Mouse (Mus musculus) liver, embryonic 11.5 days (tissue): ENCODE data around the gene Gskip. TPM values are rescaled to one million over a fixed set of nuclear protein-coding genes. Genes with fewer than 3 reads are reported as not detected.
A peak's percentile ranks its signal among the peaks of the same experiment; 100 is the strongest.

ENCODE experiments used
- ATAC-seq: fragments of 200-750 bp; cut with Nextera tagmentation; replicated peaks from 2 replicates; pipeline ENCODE4 v1.8.0; 2017; ENCODE audit warnings: moderate number of reproducible peaks, mild to moderate bottlenecking, moderate TSS enrichment, moderate library complexity; ENCODE audit not compliant: low FRiP score
- DNase-seq: peaks from one replicate; pipeline ENCODE4 v3.0.0-alpha.2; 2017; ENCODE audit warnings: low spot score
- H3K27ac ChIP-seq: fragments of 300-500 bp; sonication (generic); 2 replicates; pipeline ENCODE4 v1.5.1; 2014; ENCODE audit warnings: mild to moderate bottlenecking, low read depth, low read length, control low read depth
- H3K27me3 ChIP-seq: fragments of 300-500 bp; sonication (generic); replicated peaks from 2 replicates; pipeline ENCODE4 v1.6.1; 2014; ENCODE audit warnings: low read length, mixed read lengths; ENCODE audit not compliant: control insufficient read depth, insufficient read depth
- H3K36me3 ChIP-seq: fragments of 300-500 bp; sonication (generic); 2 replicates; pipeline ENCODE4 v1.6.1; 2014; ENCODE audit warnings: mild to moderate bottlenecking, low read length, moderate library complexity, mixed read lengths; ENCODE audit not compliant: control insufficient read depth, insufficient read depth
- H3K4me1 ChIP-seq: fragments of 300-500 bp; sonication (generic); replicated peaks from 2 replicates; pipeline ENCODE4 v1.6.1; 2014; ENCODE audit warnings: low read length, mixed read lengths; ENCODE audit not compliant: control insufficient read depth, insufficient read depth
- H3K4me2 ChIP-seq: fragments of 300-500 bp; sonication (generic); 2 replicates; pipeline ENCODE4 v1.6.1; 2014; ENCODE audit warnings: mild to moderate bottlenecking, control low read depth, moderate library complexity
- H3K4me3 ChIP-seq: fragments of 300-500 bp; sonication (generic); 2 replicates; pipeline ENCODE4 v1.5.1; 2014; ENCODE audit warnings: low read depth, low read length, control low read depth
- H3K9ac ChIP-seq: fragments of 300-500 bp; sonication (generic); 2 replicates; pipeline ENCODE4 v1.6.1; 2014; ENCODE audit warnings: low read depth, low read length, control low read depth
- H3K9me3 ChIP-seq: fragments of 300-500 bp; sonication (generic); 2 replicates; pipeline ENCODE4 v1.6.1; 2016; ENCODE audit warnings: low read length, inconsistent platforms, mixed read lengths; ENCODE audit not compliant: control insufficient read depth
- WGBS: fragments of 180-500 bp; shearing (Covaris S2); extraction: QIAGEN DNeasy Blood & Tissue Kit; methylation state at CpG from one replicate; pipeline ENCODE4 v1.1.7; 2014; 5-methylcytosine and 5-hydroxymethylcytosine counted together
- polyA plus RNA-seq: library from polyadenylated mRNA; unstranded; fragments of >200 nt; fragmentation: Nextera tagmentation; extraction: Ambion mirVana; gene quantifications from 2 replicates; pipeline ENCODE4 v1.2.1, GENCODE M21; 2014

Gskip gene
- polyA plus RNA-seq, 1 experiment from 2014 or later = 27.5 TPM

DNA sequence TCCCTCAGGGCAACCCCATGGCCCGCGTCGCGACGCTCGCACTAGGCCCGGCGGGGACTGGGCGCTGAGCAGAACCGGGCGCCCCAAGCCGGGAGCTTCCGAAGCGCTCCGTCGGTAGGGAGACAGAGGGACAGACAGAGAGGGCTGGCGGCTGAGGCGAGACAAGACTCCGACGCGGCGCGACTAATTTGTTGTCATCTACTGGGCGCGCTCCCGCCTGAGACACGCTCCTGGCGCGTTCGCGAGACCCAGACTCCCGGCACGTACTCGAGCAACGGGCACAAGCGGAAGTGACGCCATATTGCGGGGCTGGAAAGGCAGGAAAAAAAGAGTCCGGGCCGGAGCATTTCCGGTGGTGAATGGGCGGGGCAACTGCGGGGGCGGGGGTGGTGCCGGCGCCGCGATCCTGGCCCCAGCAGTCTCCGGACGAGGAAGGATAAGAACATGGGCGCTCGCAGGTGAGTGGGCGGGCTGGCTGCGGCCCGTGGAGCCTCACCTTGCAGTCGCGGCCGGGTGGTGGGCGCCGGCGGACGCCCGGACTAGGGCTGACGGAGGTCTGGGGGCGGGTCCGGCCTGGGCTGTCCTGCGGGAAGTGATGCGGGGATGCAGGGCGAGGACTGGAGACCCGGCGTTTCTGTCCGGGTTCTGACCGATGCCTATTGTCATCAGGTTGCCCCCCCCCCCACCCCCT, 517 bp downstream of the Gskip start, which contains the start of gene Atg2b:
Atg2b (minus strand) TSS at position 211 of the 691 bp plus-strand sequence.
- Histone ChIP-seq H3K4me3 (peak within 1 kb of the TSS; percentile 98), H3K27ac (peak within 1 kb of the TSS; percentile 82), H3K4me2 (peak within 1 kb of the TSS; percentile 80), H3K9ac (peak within 1 kb of the TSS; percentile 98), H3K9me3 (no peaks in the 10 kb centered on the region), H3K27me3 (no peaks in the 10 kb centered on the region), H3K36me3 (0 out of 2 replicates have a peak, but pooled peaks cover 4% of the 10 kb centered on the region), H3K4me1 (peaks cover 21% of the 10 kb centered on the region; the same call in 1 of the 2 replicates)
- WGBS = under 1% methylated on average over 73 of the region's 73 CpGs
- ATAC-seq (peak; percentile 88), DNase-seq (peak; percentile 97)

DNA sequence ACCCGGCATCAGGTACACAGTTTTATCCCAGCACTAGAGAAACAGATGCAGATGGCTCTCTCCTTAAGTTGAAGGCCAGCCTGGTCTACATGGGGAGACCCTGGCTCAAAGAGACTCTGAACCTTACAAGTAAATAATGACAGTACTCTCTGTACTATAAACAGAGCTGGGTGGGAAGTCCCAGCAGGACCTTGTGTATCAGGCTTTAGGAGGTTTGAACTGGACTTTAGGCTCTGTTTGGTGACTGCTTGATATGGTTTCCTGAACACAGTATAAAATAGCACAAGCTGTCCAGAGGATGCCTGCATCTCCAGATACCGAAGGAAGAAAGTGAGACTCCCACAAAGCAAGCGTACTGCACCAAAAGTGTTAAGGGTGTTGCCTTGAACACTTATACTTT, 2.2 kb downstream of the Gskip start:
- DNase-seq (no peak), ATAC-seq (no peak)
- WGBS = 86% methylated on average over 3 of the region's 3 CpGs
- H3K27me3 ChIP-seq = no peaks in the 10 kb centered on the region
- H3K9me3 ChIP-seq = no peaks in the 10 kb centered on the region
- peaks cover 21% of the 10 kb centered on the region; the same call in 1 of the 2 replicates for H3K4me1 ChIP-seq
- peak overlapping the region; percentile 98 for H3K4me3 ChIP-seq
- H3K4me2 ChIP-seq = peak overlapping the region; percentile 80
- no peak overlapping the region; the same call in 1 of the 2 replicates for H3K27ac ChIP-seq
- H3K9ac ChIP-seq = no peak overlapping the region
- 0 out of 2 replicates have a peak, but pooled peaks cover 4% of the 10 kb centered on the region for H3K36me3 ChIP-seq

DNA sequence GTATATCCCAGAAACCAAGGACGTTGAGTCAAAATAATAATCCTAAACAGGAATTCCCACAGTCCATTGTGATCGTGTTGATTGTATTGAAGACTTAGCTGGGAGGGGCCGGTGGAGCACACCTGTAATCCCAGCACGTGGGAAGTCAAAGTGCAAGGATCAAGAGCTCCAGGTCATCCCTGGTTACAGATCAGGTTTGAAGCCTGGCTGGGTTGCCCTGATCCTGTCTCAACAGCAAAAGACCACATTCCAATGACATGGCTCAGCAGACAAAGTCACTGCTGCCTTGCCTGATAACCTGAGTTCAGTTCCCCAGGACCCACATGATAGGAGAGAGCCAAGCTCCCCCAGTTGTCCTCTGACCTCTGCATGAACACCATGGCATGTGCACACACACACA, 2.8 kb downstream of the Gskip start:
- Histone ChIP-seq H3K4me3 (no peak overlapping the region), H3K9ac (no peak overlapping the region), H3K36me3 (0 out of 2 replicates have a peak, but pooled peaks cover 4% of the 10 kb centered on the region), H3K4me1 (peaks cover 21% of the 10 kb centered on the region; the same call in 1 of the 2 replicates), H3K4me2 (no peak overlapping the region), H3K27me3 (no peaks in the 10 kb centered on the region), H3K9me3 (no peaks in the 10 kb centered on the region), H3K27ac (no peak overlapping the region)
- 83% methylated on average over 4 of the region's 4 CpGs for WGBS
- DNase-seq (no peak), ATAC-seq (no peak)

DNA sequence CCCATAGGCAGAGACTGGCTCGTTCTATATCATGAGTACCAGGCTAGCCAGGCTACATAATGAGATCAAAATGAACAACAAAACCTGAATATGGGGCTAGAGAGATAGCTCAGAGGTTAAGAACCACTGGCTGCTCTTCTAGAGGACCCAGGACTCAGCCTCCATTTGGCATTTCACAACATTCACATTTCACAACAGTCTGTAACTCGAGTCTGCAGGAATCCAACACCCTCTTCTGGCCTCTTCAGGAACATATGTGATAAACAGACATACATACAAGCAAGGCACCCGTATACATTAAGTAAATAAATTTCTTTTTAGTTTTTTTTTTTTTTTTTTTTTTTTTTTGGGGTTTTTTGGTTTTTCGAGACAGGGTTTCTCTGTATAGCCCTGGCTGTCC, 3.9 kb downstream of the Gskip start:
- peaks cover 4% of the 10 kb centered on the region; the same call in 1 of the 2 replicates for H3K36me3 ChIP-seq
- peaks cover 14% of the 10 kb centered on the region; the same call in 1 of the 2 replicates for H3K4me1 ChIP-seq
- H3K27ac ChIP-seq = no peak overlapping the region
- H3K4me2 ChIP-seq = no peak overlapping the region
- WGBS = 89% methylated on average over 4 of the region's 4 CpGs
- H3K9me3 ChIP-seq = no peaks in the 10 kb centered on the region
- no peak for ATAC-seq
- no peak overlapping the region for H3K9ac ChIP-seq
- no peaks in the 10 kb centered on the region for H3K27me3 ChIP-seq
- DNase-seq = no peak
- H3K4me3 ChIP-seq = no peak overlapping the region

DNA sequence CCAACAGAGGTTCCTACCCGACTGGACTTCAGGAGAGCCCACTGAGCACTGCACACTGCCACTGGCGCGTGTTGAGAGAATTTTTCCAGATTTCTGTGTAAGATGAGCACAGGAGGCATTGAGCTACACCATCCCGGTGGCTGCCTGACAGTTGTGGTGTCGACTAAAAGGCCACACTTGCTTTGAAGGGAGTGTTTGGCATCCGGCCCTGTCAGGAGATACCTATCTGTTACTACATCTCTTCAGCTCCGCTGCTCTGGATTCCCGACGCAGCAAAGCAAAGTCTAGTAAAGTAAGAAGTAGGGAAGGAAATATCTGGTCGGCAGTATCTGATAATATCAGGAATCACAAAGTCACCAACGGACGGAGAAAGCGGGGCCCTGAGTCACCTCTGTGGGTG, 4.8 kb downstream of the Gskip start:
- H3K36me3 ChIP-seq = peaks cover 7% of the 10 kb centered on the region; the same call in 1 of the 2 replicates
- H3K4me1 ChIP-seq = peaks cover 13% of the 10 kb centered on the region; the same call in 1 of the 2 replicates
- H3K27ac ChIP-seq = no peak overlapping the region
- WGBS = 84% methylated on average over 13 of the region's 13 CpGs
- H3K27me3 ChIP-seq = no peaks in the 10 kb centered on the region
- no peaks in the 10 kb centered on the region for H3K9me3 ChIP-seq
- H3K4me2 ChIP-seq = no peak overlapping the region
- DNase-seq = no peak
- no peak for ATAC-seq
- H3K9ac ChIP-seq = no peak overlapping the region
- H3K4me3 ChIP-seq = no peak overlapping the region

DNA sequence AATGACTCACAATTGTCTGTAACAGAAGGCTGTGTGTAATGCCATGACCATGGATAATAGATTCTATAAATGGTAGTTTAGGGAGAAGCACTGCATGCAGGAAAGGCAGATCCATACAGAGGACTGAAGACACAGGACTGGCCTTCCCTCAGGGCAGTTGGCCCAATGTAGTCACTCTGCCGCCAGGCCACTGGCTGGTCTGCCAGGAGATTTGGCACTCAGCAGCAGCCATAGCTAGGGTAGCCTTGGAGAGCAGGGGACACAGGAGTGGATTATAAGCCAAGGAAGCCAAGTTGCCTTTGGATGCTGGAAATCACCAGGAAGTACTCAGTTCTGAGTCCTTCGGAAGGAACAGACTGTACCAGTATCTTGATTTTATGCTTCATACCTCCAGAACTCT, 9.4 kb downstream of the Gskip start:
- DNase-seq = no peak
- H3K4me1 ChIP-seq = 0 out of 2 replicates have a peak, but pooled peaks cover 2% of the 10 kb centered on the region
- H3K9ac ChIP-seq = no peak overlapping the region
- ATAC-seq = no peak
- no peak overlapping the region for H3K4me2 ChIP-seq
- no peak overlapping the region for H3K4me3 ChIP-seq
- H3K27ac ChIP-seq = no peak overlapping the region
- H3K27me3 ChIP-seq = no peaks in the 10 kb centered on the region
- WGBS = 96% methylated on average over 2 of the region's 2 CpGs
- H3K36me3 ChIP-seq = peaks cover 7% of the 10 kb centered on the region; the same call in 1 of the 2 replicates
- H3K9me3 ChIP-seq = no peaks in the 10 kb centered on the region

DNA sequence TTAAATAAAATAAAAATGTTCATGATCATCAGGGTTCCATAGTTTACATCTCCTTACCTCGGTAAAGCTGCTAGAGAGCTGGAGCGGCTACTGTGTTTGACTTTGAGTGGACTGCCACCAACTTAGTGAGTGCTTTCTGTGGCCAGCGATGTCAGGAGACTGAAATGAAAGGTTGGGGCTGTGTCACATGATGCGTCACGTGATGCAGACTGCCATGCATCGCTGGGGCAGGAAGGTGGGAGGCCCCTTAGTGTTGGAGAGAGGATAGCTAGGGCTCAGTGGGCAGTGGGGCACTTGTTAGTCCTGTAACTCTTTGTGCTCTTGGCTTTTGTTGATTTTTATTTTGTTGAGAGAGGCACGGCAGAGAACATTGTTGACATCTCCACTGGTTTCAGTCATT, 11.2 kb downstream of the Gskip start:
- no peak for ATAC-seq
- WGBS = 72% methylated on average over 7 of the region's 7 CpGs
- H3K9me3 ChIP-seq = no peaks in the 10 kb centered on the region

DNA sequence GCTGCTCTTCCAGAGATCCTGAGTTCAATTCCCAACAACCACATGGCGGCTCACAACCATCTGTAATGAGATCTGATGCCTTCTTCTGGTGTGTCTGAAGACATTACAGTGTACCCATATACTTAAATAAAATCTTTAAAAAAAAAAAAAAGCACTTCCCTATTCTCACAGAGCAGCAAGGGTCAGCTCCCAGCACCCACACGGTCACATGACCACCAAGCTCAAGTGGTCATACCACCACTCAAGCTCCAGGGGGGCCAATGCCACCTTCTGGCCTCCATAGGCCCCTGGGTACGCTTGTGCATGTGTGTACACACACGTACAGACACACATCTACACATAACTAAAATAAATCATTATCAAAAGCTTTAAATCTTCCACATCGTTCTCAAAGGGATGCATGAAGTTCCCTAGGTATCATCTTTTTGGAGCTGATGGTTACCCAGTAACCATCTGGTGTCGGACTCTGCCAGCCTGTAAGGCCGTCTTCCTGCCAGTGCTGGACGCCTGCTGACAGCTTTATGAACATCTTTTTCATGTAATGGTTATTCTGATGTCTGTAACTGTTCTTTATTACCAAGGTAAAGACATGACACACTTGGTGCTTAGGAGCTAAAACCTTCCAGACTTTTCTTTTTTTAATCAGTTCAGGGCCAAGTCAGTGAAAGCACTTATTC, 12.6 kb downstream of the Gskip start:
- Histone ChIP-seq H3K9ac (no peak overlapping the region), H3K27me3 (no peaks in the 10 kb centered on the region), H3K4me3 (no peak overlapping the region), H3K27ac (no peak overlapping the region), H3K36me3 (peaks cover 7% of the 10 kb centered on the region; the same call in 1 of the 2 replicates), H3K4me1 (no peaks in the 10 kb centered on the region), H3K9me3 (no peaks in the 10 kb centered on the region), H3K4me2 (no peak overlapping the region)
- ATAC-seq (no peak), DNase-seq (no peak)
- WGBS = 85% methylated on average over 8 of the region's 8 CpGs

More for the DNA sequence above, 11.2 kb downstream of the Gskip start:
- DNase-seq = no peak
- H3K27ac ChIP-seq = no peak overlapping the region
- H3K27me3 ChIP-seq = no peaks in the 10 kb centered on the region
- H3K4me3 ChIP-seq = no peak overlapping the region
- H3K36me3 ChIP-seq = peaks cover 7% of the 10 kb centered on the region; the same call in 1 of the 2 replicates
- H3K9ac ChIP-seq = no peak overlapping the region
- no peak overlapping the region for H3K4me2 ChIP-seq
- no peaks in the 10 kb centered on the region for H3K4me1 ChIP-seq
